Mouse (Mus musculus) erythroblast, embryonic 14.5 days (primary cell): ENCODE results near the gene Synj2.

Source experiments
- GATA1 ChIP-seq: IDR thresholded peaks from 2 replicates; pipeline ENCODE4 v1.6.1; 2012; ENCODE audit warnings: low read length, inconsistent platforms, mixed read lengths
- TAL1 ChIP-seq: IDR thresholded peaks from 3 replicates; pipeline ENCODE4 v1.6.1; 2012; ENCODE audit warnings: low read length, inconsistent platforms, mixed read lengths

DNA sequence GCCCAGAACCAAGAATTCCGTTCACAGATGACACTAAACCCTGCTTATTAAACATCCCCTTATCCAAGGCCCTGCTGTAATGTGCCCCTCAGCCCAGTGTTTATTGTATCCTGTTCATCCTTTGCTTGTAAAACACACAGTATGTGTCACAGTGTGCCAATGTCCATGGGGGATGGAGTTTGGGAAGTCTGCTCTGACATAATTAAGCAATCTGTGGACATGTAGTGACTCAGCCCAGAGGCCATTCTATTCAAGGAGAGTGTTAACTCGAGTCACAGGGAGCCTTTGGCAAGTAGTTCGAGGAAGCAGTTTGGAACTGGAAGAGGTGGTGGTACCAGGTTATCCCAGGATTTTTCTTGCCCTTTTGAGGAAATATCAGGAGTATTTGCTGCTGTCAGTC is 16.0 kb downstream of the Synj2 start:
- TF ChIP-seq GATA1 (no peak), TAL1 (no peak)
